Mouse (Mus musculus): ENCODE results near the gene Osbpl11.
A peak's percentile ranks its signal among the peaks of the same experiment; 100 is the strongest.

DNA sequence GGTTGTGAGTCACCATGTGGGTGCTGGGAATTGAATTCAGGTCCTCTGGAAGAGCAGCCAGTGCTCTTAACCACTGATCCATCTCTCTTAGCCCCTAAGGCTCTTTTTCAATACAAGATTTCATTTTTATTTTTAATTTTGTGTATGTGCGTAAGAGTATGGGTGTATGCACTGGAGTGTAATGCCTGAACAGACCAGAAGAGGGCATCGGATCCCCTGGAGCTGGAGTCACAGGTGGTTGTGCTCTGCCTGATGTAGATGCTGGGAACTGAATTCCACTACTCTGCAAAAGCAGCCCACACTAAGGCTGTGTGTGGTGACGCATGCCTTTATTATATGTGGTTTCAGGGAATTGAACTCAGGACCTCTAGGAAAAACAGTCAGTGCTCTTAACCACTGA, 38.7 kb upstream of the Osbpl11 start:
- TF ChIP-seq EP300 (IDR thresholded peaks at IDR 0.05; ENCODE audit: insufficient read depth, low read depth, low read length) (no peak), CTCF (IDR thresholded peaks at IDR 0.05) (0 out of 2 replicates have a peak, but pooled peaks have one; percentile 2)

All from heart, adult 2 months (tissue).